Mouse (Mus musculus): ENCODE measurements around the gene Ctss.

Ctss gene

DNA sequence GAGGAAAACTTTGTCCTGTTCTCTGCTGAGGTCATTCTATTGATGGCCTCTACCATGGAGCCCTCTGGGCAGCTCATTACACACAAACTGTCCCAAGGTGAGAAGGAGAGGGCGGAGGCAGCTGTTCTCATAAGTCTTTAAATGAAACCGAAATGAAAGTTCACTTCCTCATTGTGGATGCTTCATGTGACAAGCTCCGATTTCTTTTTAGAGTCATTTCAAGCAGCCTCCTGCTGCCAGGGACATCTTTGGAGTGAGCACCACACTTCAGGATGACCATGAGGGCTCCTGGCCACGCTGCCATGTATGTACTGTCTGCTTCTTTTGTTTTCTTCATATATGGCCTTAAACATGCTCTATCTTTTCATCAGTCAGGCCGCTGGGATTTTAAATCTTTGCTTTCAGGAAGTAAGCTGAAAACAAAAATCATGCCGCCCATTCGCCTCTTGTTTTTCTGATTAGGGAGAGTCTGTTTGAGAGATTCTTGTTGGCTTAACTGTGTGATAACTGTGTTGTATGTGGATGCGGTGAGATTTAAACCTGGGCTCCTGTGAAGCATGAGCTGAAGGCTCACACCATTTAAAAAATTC is at the start of gene Ctss:
Gene Ctss (plus strand): TSS at position 165 of the 590 bp plus-strand sequence.
- DNase-seq (ENCODE audit: low spot score in 2 of 2): peak; percentile 65 to 72

DNA sequence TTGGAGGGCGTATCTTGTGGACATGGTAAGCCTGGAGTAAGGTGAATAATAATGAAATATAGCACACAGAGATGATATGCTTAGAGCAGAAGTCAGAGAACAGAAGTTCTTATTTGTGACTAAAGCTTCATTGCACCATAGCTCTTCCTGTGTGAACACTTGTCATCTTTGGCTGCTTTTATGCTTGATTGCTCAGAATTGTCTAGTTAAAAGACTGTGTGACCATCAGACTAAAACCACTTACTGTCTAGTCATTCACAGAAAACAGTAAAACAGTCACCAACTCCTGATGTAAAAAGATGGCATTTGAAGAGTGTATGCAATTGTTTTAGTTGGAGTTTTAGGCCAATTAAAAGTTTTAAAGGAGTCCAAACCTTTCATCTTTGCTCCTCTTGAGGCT is 47.6 kb upstream of the Ctss start:
- no peak for DNase-seq (ENCODE audit: low spot score in 2 of 2)

DNA sequence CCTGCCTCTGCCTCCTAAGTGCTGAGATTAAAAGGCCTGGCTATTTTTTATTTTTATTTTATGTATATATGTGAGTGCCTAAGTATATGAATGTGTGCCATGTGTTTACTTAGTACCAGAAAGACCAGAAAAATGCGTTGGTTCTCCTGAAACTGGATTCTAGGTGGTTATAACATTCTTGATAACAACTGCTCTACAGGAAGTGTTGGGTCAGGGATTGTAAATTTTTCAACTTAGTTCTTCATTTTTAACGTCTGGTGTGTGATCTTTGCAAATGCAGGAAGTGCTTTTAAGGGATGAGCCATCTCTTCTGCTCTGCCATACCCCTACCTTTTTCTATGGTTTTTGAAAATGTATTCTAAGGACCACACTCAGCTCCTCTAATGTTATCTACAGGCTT is 40.2 kb upstream of the Ctss start:
- no peak for DNase-seq (ENCODE audit: low spot score in 2 of 2)

DNA sequence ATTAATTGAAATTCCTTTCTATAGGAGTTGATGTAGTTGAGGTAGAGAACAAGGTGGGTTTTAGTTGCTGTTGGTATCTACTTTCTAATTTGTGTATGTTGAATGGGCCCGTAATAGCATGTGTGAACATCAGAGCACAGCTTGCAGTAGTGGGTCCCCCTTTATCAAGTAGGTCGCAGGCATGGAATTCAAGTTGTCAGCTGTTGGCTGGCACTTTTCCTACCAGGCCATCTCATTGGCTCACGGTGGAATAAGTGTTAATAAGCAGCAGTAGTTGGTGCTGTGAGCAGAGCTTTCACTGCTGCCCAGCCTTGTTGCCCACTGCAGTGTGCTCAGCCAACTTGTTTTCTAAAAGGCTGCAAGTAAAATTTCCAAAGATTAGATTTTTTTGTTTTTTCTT is 37.9 kb upstream of the Ctss start:
- DNase-seq (ENCODE audit: low spot score in 2 of 2): no peak

DNA sequence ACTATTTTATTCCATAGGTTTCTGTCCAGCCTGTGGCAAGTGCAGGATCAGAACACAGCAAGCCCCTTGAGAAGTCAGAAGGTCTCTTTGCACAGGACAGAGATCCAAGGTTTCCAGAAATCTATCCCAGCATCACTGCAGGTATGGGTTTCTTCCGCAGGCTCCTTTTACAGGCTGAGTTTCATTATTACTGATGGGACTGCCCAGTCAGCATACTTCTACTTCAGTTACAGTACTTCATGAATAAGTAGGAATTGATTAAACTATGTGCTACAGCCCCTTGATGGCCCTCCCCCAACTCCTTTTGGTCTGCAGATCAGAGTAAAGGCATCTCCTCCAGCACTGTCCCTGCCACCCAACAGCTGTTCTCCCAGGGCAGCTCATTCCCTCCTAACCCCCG is 36.3 kb upstream of the Ctss start:
- no peak for DNase-seq (ENCODE audit: low spot score in 2 of 2)

DNA sequence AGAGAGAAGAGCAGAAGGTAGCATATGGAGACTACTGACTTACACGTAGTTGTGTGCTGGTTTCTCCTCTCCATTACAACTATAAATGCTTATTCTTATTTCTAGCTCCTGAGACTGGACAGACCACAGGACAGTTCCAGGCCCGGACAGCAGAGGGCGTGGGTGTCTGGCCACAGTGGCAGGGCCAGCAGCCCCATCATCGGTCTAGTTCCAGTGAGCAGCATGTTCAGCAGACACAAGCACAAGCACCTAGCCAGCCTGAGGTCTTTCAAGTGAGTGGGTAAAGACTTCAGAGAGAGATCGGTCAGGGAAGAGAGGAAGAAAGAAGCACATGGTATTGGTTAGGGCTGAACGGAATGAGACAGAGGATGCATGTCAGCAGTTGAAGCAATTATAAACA is 32.2 kb upstream of the Ctss start:
- DNase-seq (ENCODE audit: low spot score in 2 of 2): peak; percentile 45 to 56

DNA sequence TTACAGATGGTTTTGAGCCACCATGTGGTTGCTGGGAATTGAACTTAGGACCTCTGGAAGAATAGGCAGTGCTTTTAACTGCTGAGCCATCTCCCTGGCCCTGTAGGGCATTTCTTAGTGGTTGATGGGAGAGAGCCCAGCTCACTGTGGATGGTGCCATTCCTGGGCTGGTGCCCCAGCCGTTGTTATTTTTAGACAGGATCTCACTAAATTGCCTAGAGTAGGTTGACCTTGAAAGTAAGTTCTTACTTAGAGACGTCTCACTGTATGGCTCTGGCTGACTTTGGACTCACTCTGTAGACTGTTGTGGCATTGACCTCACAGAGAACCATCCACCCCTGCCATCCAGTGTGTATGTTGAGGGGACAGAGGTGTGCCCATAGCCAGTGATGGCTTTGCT is 28.4 kb upstream of the Ctss start:
- no peak for DNase-seq (ENCODE audit: low spot score in 2 of 2)

DNA sequence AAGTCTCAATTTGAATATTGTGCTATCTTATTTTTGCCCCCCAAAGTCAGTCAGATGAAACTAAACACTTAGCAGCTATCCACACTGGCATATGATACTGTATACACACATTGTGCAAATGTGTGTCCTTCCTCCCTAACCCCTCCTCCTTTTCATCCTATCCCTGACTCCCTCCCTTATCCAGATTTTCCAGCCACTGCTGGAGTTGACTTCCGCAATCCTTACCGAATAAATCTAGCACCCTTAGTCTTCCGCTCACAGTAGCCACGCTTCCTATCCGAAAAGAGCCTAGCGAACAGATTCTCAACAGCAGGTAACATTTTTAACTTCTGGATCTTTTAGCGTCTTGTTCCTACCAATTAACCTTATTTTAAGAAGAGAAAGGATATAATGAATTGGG is 27.6 kb upstream of the Ctss start, which contains the start of gene Ctsk:
Gene Ctsk (plus strand): TSS at position 233 of the 400 bp plus-strand sequence.
- no peak for DNase-seq (ENCODE audit: low spot score in 2 of 2)

DNA sequence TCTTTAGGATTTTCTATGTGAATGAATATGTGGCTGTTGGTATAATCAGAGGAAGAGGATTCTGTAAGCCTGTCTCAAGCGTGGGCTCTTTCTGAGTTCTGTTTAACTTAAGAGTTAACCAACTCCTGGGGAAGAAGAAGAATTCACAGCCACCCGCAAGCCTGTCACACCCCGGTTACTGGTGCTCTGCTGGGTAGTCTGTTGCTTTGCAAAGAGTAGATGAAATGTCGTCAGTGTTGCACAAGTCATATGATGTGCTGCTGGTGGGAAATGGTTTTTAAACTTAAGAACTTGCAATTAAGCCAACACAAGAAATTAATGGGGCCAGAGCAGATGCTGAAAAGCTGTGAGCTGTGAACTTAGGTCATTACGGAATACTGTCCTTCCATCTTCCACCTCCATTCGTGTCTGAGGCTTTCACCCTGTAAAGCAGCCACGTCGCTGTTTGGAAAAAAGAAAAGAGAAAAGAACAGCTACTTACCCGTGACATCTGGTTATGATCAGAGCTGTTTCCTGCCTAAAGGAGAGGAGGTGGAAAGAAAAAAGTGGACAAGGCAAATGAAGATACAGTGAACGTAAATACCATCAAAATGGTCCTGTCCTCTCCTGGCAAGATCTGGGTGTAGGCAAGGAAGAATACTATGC is 27.0 kb upstream of the Ctss start:
- DNase-seq (ENCODE audit: low spot score in 2 of 2): no peak

DNA sequence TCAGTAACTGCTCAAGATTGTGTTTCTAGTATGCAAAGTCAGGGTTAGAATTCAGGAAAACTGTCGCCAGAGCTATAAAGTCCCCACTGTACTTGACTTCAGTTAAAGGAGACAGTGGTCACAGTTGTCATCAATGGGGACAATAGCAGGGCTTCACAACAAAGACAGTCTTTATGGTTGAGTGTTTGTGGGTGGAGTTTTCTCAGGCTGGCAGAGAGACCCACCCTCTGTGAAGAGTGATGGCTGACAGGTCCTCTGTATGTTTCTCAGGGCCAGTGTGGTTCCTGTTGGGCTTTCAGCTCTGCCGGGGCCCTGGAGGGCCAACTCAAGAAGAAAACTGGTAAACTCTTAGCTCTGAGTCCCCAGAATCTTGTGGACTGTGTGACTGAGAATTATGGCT is 24.3 kb upstream of the Ctss start:
- no peak for DNase-seq (ENCODE audit: low spot score in 2 of 2)

DNA sequence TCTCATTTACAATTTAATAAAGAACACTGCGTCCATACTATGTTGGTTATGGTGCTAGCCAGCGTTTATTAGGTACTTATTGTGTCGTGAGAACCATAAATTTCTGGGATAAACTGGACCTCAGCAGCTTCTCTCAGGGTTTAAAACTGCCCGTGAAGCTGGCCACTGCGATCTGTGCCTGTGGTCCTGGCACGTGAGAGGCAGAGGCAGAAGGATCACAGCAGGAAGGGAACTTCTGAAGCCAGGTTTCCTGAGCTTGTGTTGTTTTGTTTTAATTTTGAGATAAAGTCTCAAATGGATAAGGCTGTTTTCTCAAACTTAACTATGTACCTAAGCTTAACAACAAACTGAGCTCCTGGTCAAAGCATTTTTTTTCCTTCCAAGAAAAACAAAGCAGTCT is 17.2 kb upstream of the Ctss start:
- no peak for DNase-seq (ENCODE audit: low spot score in 2 of 2)

DNA sequence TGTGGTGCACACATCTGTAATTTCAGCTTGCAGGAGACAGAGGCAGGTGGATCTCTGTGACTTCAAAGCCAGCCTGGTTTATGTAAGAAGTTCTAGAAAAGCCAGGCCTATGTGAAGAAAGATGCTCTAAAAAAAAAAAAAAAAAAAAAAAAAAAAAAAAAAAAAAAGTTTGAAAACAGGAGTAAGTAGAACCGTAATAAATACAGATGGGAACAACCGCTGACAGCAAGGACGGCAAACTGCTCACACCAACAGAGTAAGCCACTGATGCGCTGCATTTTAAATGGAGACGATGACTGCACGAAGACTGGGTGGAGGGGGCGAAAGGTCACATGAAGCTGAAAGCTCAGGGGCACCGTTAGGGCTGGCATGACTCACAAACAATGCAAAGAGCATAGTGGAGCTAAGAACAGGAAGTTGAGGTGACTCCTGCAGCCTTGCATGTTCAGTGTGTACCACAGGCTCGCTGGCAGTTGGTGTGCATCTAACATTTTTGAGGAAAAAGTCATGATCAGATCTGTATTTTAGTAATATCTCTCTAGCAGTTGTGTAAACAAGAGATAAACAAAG is 14.9 kb upstream of the Ctss start:
- peak; percentile 40 to 46 for DNase-seq (ENCODE audit: low spot score in 2 of 2)

DNA sequence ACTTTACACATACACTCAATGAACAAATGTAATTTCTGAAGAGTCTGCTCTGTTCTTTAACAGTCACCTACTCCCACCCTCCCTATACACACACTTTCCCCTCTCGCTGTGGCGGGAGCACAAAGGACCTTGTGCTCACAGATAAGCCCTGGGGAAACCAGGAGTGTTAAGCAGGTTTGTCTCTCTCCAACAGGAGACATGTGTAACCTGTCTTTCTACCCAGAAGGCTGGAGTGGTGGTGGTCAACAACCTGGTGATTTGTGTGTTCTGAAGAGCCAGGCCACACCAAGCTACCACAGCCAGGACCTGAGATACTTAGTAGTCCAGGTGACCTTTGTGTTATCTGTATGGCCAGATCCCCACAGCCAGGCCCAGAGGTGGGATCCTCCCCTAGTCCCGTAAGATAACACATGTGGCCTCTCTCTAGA is 10.0 kb upstream of the Ctss start:
- DNase-seq (ENCODE audit: low spot score in 2 of 2): peak; percentile 44 to 68

DNA sequence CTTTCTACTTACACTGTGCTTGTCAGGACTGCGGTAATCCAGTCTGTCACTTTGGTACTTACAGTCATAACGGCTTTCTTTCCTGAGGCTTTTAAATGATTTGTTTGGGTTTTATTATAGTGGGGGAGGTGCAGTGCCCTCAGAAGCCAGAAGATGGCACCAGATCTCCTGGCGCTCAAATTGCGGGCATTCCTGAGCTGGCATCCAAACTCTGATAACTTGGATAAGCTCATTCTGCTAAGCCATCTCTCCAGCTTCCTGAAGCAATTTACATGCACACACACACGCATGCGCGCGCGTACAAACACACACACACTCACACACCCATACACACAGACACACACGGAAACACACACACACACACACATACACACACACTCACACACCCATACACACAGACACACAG is 9.1 kb upstream of the Ctss start:
- DNase-seq (ENCODE audit: low spot score in 2 of 2): peak; percentile 48 to 68

DNA sequence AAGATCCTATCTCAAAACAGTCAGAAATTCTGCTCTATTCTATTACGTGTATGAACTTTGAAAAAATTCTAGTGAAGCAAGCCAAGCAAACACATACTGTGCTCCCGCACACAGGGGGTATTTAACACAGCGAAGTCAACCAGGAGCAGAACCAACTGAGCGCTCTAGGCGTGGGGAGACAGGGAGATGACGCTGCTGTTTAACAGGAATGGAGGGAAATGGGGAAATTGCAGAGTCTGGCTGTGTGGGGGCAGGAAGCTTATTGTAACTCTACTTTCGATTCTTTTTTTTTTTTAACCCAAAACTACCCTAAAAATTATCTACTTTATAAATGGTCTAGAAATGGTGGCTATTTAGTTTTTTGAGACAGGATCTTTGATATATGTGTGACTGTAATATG is 7.7 kb upstream of the Ctss start:
- peak; percentile 36 to 48 for DNase-seq (ENCODE audit: low spot score in 2 of 2)

DNA sequence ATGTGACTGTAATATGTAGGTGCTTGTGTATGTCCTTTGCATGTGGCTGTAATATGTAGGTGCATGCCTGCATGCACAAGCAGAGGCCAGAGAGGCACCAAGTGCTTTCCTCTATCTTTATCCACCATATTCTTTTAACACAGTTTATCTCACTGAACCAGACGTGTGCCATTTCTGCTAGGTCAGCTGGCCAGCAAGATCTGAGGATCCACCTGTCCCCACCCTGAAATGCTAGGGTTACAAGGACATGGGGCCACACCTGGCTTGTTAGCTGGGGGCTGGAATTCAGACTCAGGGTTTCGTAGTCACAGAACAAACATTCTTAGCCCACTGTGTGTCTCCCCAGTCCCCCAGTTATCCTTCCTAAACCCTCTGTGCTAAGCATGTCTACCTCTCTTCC is 7.3 kb upstream of the Ctss start:
- DNase-seq (ENCODE audit: low spot score in 2 of 2): peak; percentile 59 to 77

DNA sequence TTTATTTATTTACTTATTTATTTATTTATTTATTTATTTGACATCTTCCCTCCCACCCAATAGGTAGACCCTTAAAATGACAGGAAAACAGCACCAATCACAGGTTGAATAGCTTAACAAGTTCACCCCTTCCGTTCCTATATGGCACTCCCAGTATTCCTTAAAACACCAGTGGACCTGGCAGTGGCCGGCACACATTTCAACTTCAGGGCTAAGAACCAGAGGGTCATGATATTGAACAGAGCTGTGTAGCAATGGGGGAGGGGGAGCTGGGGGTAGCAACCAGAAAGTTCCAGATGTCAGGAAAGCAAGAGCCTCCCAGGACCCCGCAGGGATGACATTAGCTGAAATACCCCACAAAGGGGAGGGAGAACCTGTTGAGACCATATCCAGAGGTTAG is 6.5 kb upstream of the Ctss start:
- DNase-seq (ENCODE audit: low spot score in 2 of 2): no peak

DNA sequence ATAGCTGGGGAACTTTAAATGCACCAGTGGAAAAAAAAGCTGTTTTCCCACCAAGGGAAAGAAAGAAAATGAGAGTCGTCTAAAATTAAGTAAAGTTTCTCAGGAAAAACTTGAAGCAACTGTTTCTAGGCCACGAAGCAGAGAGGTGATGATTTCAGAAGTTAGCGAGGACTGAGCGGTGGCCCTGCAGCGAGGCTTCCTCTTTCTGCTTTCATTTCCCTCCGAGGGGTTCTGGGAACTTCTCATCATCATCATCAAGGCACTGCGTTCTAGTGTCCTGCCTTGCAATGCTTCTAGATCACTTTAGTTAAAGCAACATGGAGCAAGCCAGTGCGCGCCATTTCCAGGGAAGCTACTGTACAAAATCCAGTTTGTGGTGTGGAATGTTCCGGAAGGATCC is 5.4 kb upstream of the Ctss start:
- DNase-seq (ENCODE audit: low spot score in 2 of 2): peak; percentile 77 to 80

DNA sequence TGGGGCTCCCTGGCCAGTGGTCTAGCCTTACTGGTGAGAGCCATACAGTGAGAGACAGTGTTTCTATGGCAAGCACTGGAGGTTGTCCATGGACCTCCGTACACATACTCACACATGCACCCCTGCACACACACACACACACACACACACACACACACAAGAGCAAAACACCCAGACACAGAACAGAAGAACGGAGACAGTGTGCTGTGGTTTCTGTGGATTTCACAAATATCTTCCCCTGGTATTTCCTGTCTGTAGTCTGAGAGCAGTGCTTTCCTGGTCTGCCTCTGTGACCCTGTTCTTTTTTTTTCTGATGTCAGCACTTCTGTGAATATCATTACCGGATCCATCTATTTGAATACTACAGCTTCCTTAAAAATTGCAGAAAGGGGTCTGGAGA is 2.9 kb upstream of the Ctss start:
- peak; percentile 45 to 62 for DNase-seq (ENCODE audit: low spot score in 2 of 2)

DNA sequence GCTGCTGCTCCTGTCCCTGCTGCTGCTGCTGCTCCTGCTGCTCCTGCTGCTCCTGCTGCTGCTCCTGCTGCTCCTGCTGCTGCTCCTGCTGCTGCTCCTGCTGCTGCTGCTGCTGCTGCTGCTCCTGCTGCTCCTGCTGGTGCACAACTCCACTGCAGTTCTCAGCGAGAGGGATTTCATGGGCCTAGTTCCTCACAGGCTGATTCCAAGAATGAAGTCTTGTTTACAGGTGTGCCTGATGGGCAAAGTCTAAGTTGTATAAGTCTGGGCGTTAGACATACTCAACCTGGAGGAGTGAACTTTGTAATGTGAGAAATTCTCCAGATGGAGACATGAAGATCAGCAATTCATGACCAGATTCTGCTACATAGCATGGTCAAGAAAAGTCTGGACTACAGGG is 1.9 kb upstream of the Ctss start:
- no peak for DNase-seq (ENCODE audit: low spot score in 2 of 2)

DNA sequence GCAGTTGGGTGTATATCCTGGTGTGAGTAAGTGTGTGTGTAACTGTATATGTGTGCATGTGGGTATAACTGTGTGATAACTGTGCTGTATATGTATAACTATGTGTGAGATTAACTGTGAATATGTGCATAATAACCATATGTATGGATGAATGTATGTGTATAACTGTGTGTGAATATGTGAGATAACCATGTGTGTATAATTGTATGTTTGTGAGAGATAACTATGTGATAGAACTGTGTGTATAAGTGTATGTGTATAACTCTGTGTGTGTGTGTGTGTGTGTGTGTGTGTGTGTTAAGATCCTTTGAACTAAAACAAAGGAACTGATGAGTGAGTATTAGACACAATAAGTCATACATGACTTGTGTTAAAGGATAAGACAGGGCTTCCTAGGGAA is 475 bp upstream of the Ctss start:
- DNase-seq (ENCODE audit: low spot score in 2 of 2): no peak

DNA sequence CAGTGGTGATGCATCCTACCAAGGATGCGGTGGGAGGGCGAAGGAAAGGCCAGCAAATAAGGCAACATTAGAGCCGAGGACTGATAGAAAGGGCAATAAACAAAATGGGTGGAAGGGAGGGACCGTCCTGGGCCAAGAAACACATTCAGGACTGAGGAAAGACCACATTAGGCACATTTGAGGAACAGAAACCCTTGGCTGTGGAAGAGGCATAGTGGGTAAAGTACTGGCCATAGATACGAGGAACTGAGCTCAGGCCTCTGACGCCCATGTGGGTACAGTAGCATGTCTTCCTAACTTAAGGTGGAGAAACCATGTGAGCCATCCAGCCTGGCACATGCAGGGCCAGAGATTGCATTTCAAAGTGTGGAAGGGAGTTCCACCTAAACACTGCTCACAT is 3.2 kb downstream of the Ctss start:
- peak; percentile 44 to 54 for DNase-seq (ENCODE audit: low spot score in 2 of 2)

DNA sequence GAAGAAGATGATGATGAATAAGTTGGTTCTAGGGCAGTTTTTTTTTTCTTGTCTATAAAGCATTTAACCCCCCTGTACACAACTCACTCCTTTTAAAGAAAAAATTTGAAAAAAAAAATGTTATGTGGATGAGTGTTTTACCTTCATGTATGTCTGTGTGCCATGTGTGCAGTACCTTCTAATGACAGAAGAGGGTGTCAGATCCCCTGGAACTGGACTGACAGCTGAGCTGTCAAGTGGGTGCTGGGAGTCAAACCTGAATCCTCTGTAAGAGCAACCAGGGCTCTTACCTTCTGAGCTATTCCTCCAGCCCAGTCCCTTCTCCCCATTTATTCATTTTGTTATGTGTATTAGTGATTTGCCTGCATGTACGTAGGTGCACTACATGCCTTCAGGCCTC is 4.4 kb downstream of the Ctss start:
- no peak for DNase-seq (ENCODE audit: low spot score in 2 of 2)

DNA sequence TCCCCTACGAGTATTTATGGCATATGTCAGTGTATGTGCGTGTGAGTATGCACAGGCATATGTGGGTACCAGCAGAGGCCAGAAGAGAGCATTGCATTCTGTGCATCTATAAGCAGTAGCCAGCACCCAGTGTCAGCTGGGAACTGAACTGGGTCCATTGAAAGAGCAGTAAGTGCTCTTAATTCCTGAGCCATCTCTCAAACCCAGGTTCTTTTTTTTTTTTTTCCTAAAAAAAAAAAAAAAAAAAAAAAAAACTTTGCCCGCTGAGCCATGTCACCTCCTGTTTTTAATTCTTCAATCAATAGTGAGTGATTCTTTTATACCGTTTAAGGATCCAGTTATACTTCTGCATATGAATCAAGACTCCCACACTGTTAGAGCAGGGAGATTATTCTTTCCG is 6.8 kb downstream of the Ctss start:
- no peak for DNase-seq (ENCODE audit: low spot score in 2 of 2)

All from spleen, postnatal 36 days (tissue).